Mouse (Mus musculus): ENCODE measurements at regions not wholly inside any gene's neighbourhood (a gene's known extent, or its start where the extent isn't known, plus 50 kb on each side); places are given as distances from the start of the nearest gene placed in this dataset.
A peak's percentile ranks its signal among the peaks of the same experiment; 100 is the strongest.

GRCm38 (mm10) chr12:9934158-9934557 is 364.2 kb downstream of the Osr1 start:
- no peak overlapping the region for H3K27ac ChIP-seq
- 85% methylated on average over 3 of the region's 3 CpGs for WGBS
- H3K4me2 ChIP-seq (replicated peaks): no peak overlapping the region
- ATAC-seq (ENCODE audit: low FRiP score) (no peak), DNase-seq (ENCODE audit: low spot score) (no peak)
- no peak overlapping the region for H3K4me3 ChIP-seq (replicated peaks; ENCODE audit: low read length)
- H3K4me1 ChIP-seq (replicated peaks; ENCODE audit: control insufficient read depth, insufficient read depth, low read length): no peaks in the 10 kb centered on the region
- H3K36me3 ChIP-seq (replicated peaks; ENCODE audit: control insufficient read depth, insufficient read depth): no peaks in the 10 kb centered on the region
- no peak overlapping the region for H3K9ac ChIP-seq
- H3K9me3 ChIP-seq (ENCODE audit: control insufficient read depth, low read length): no peaks in the 10 kb centered on the region
- H3K27me3 ChIP-seq (ENCODE audit: control insufficient read depth, insufficient read depth, low read length): no peaks in the 10 kb centered on the region

GRCm38 (mm10) chr12:9941357-9941756 is 371.4 kb downstream of the Osr1 start:
- Histone ChIP-seq H3K27ac (no peak overlapping the region), H3K9me3 (ENCODE audit: control insufficient read depth, low read length) (no peaks in the 10 kb centered on the region), H3K4me2 (replicated peaks) (no peak overlapping the region), H3K9ac (no peak overlapping the region), H3K27me3 (ENCODE audit: control insufficient read depth, insufficient read depth, low read length) (no peaks in the 10 kb centered on the region), H3K36me3 (replicated peaks; ENCODE audit: control insufficient read depth, insufficient read depth) (no peaks in the 10 kb centered on the region), H3K4me1 (replicated peaks; ENCODE audit: control insufficient read depth, insufficient read depth, low read length) (no peaks in the 10 kb centered on the region), H3K4me3 (replicated peaks; ENCODE audit: low read length) (no peak overlapping the region)
- ATAC-seq (ENCODE audit: low FRiP score) (no peak), DNase-seq (ENCODE audit: low spot score) (no peak)
- WGBS: 78% methylated on average over 1 of the region's 1 CpGs

GRCm38 (mm10) chr12:9941823-9942222 is 371.9 kb downstream of the Osr1 start:
- Histone ChIP-seq H3K4me2 (replicated peaks) (no peak overlapping the region), H3K4me1 (replicated peaks; ENCODE audit: control insufficient read depth, insufficient read depth, low read length) (no peaks in the 10 kb centered on the region), H3K27me3 (ENCODE audit: control insufficient read depth, insufficient read depth, low read length) (no peaks in the 10 kb centered on the region), H3K36me3 (replicated peaks; ENCODE audit: control insufficient read depth, insufficient read depth) (no peaks in the 10 kb centered on the region), H3K9me3 (ENCODE audit: control insufficient read depth, low read length) (no peaks in the 10 kb centered on the region), H3K9ac (no peak overlapping the region), H3K4me3 (replicated peaks; ENCODE audit: low read length) (no peak overlapping the region), H3K27ac (no peak overlapping the region)
- 89% methylated on average over 3 of the region's 3 CpGs for WGBS
- DNase-seq (ENCODE audit: low spot score): no peak
- ATAC-seq (ENCODE audit: low FRiP score): no peak

GRCm38 (mm10) chr12:9948784-9949183 is 378.9 kb downstream of the Osr1 start:
- no peaks in the 10 kb centered on the region for H3K4me1 ChIP-seq (replicated peaks; ENCODE audit: control insufficient read depth, insufficient read depth, low read length)
- no peak overlapping the region for H3K4me3 ChIP-seq (replicated peaks; ENCODE audit: low read length)
- no peaks in the 10 kb centered on the region for H3K9me3 ChIP-seq (ENCODE audit: control insufficient read depth, low read length)
- ATAC-seq (ENCODE audit: low FRiP score): no peak
- WGBS: 59% methylated on average over 4 of the region's 4 CpGs
- no peaks in the 10 kb centered on the region for H3K27me3 ChIP-seq (ENCODE audit: control insufficient read depth, insufficient read depth, low read length)
- DNase-seq (ENCODE audit: low spot score): no peak
- H3K27ac ChIP-seq: no peak overlapping the region
- no peak overlapping the region for H3K4me2 ChIP-seq (replicated peaks)
- no peaks in the 10 kb centered on the region for H3K36me3 ChIP-seq (replicated peaks; ENCODE audit: control insufficient read depth, insufficient read depth)
- H3K9ac ChIP-seq: no peak overlapping the region

- H3K9ac ChIP-seq: no peak overlapping the region
- ATAC-seq (ENCODE audit: low FRiP score): no peak
These were observed 382.5 kb downstream of the Osr1 start for GRCm38 (mm10) chr12:9952372-9952771.

GRCm38 (mm10) chr12:9954178-9954888 is 384.4 kb downstream of the Osr1 start:
- no peak overlapping the region for H3K4me2 ChIP-seq (replicated peaks)
- H3K27ac ChIP-seq: no peak overlapping the region
- H3K27me3 ChIP-seq (ENCODE audit: control insufficient read depth, insufficient read depth, low read length): no peaks in the 10 kb centered on the region
- DNase-seq (ENCODE audit: low spot score) (no peak), ATAC-seq (ENCODE audit: low FRiP score) (no peak)
- no peaks in the 10 kb centered on the region for H3K4me1 ChIP-seq (replicated peaks; ENCODE audit: control insufficient read depth, insufficient read depth, low read length)
- no peak overlapping the region for H3K4me3 ChIP-seq (replicated peaks; ENCODE audit: low read length)
- WGBS: 86% methylated on average over 6 of the region's 6 CpGs
- no peaks in the 10 kb centered on the region for H3K36me3 ChIP-seq (replicated peaks; ENCODE audit: control insufficient read depth, insufficient read depth)
- H3K9me3 ChIP-seq (ENCODE audit: control insufficient read depth, low read length): no peaks in the 10 kb centered on the region
- no peak overlapping the region for H3K9ac ChIP-seq

More at GRCm38 (mm10) chr12:9952372-9952771, 382.5 kb downstream of the Osr1 start:
- Histone ChIP-seq H3K4me2 (replicated peaks) (no peak overlapping the region), H3K4me1 (replicated peaks; ENCODE audit: control insufficient read depth, insufficient read depth, low read length) (no peaks in the 10 kb centered on the region), H3K27me3 (ENCODE audit: control insufficient read depth, insufficient read depth, low read length) (no peaks in the 10 kb centered on the region), H3K4me3 (replicated peaks; ENCODE audit: low read length) (no peak overlapping the region), H3K9me3 (ENCODE audit: control insufficient read depth, low read length) (no peaks in the 10 kb centered on the region), H3K36me3 (replicated peaks; ENCODE audit: control insufficient read depth, insufficient read depth) (no peaks in the 10 kb centered on the region), H3K27ac (no peak overlapping the region)
- DNase-seq (ENCODE audit: low spot score): no peak
- 88% methylated on average over 2 of the region's 2 CpGs for WGBS

GRCm38 (mm10) chr12:9969390-9969789 is 399.5 kb downstream of the Osr1 start:
- 88% methylated on average over 1 of the region's 1 CpGs for WGBS
- Histone ChIP-seq H3K36me3 (replicated peaks; ENCODE audit: control insufficient read depth, insufficient read depth) (no peaks in the 10 kb centered on the region), H3K9ac (no peak overlapping the region), H3K4me3 (replicated peaks; ENCODE audit: low read length) (no peak overlapping the region), H3K9me3 (ENCODE audit: control insufficient read depth, low read length) (no peaks in the 10 kb centered on the region), H3K4me2 (replicated peaks) (no peak overlapping the region), H3K27me3 (ENCODE audit: control insufficient read depth, insufficient read depth, low read length) (no peaks in the 10 kb centered on the region), H3K4me1 (replicated peaks; ENCODE audit: control insufficient read depth, insufficient read depth, low read length) (no peaks in the 10 kb centered on the region), H3K27ac (no peak overlapping the region)
- no peak for DNase-seq (ENCODE audit: low spot score)
- ATAC-seq (ENCODE audit: low FRiP score): no peak

- Histone ChIP-seq H3K4me2 (replicated peaks) (no peak overlapping the region), H3K27ac (no peak overlapping the region), H3K4me3 (replicated peaks; ENCODE audit: low read length) (no peak overlapping the region), H3K9me3 (ENCODE audit: control insufficient read depth, low read length) (no peaks in the 10 kb centered on the region), H3K27me3 (ENCODE audit: control insufficient read depth, insufficient read depth, low read length) (no peaks in the 10 kb centered on the region), H3K9ac (no peak overlapping the region), H3K36me3 (replicated peaks; ENCODE audit: control insufficient read depth, insufficient read depth) (no peaks in the 10 kb centered on the region), H3K4me1 (replicated peaks; ENCODE audit: control insufficient read depth, insufficient read depth, low read length) (no peaks in the 10 kb centered on the region)
- DNase-seq (ENCODE audit: low spot score) (no peak), ATAC-seq (ENCODE audit: low FRiP score) (no peak)
- WGBS: 64% methylated on average over 2 of the region's 2 CpGs
These were observed 399.0 kb upstream of the Nt5c1b start for GRCm38 (mm10) chr12:9970771-9971170.

GRCm38 (mm10) chr12:9978494-9979112 is 391.2 kb upstream of the Nt5c1b start:
- no peak overlapping the region for H3K4me3 ChIP-seq (replicated peaks; ENCODE audit: low read length)
- DNase-seq (ENCODE audit: low spot score) (peak; percentile 45), ATAC-seq (ENCODE audit: low FRiP score) (peak; percentile 85; the same call in 1 of the 2 replicates)
- no peak overlapping the region for H3K9ac ChIP-seq
- H3K36me3 ChIP-seq (replicated peaks; ENCODE audit: control insufficient read depth, insufficient read depth): no peaks in the 10 kb centered on the region
- no peaks in the 10 kb centered on the region for H3K4me1 ChIP-seq (replicated peaks; ENCODE audit: control insufficient read depth, insufficient read depth, low read length)
- H3K4me2 ChIP-seq (replicated peaks): no peak overlapping the region
- no peaks in the 10 kb centered on the region for H3K27me3 ChIP-seq (ENCODE audit: control insufficient read depth, insufficient read depth, low read length)
- H3K9me3 ChIP-seq (ENCODE audit: control insufficient read depth, low read length): no peaks in the 10 kb centered on the region
- 53% methylated on average over 3 of the region's 3 CpGs for WGBS
- no peak overlapping the region for H3K27ac ChIP-seq
